1 mouse cellular context compared by ENCODE assay signal in the genomic region with DNA sequence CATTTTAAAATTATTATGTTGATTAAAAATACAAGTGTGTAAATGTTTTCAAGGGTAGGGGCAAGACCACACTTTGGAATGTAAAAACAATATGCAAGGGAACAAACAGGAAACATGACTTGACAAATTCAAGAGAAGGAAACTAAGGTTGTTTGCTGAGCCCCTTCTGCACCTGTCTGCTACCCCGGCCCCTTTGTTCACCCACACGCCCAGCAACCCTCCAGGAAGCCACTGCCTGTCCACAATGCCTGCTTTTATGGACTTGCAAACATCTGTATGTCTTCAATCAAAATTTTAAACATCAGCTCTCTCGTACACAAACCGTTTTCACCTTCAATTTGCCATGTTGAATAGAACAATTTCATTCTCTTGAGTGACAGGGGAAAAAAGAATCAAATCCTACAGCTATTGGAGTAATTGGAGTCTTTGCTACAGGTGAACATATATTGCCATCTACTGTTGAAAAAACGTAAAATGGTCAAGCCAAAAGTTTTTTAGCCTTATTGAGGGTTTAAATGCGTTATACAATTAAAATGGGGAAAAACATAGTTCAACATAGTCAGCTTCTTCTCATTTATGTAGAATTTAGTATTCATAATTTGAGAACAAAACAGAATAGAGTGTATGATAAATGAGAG.
TF ChIP-seq lines count a peak whose summit lies in the region.

No protein-coding gene starts in this region.

TF ChIP-seq in MEL, 35 proteins besides CTCF, POLR2A, EP300 and RAD21:
- TF ChIP-seq RCOR1 (IDR thresholded peaks at IDR 0.05; ENCODE audit: low read depth, low read length), result no peak
- TF ChIP-seq CHD2 (IDR thresholded peaks at IDR 0.05; ENCODE audit: low read length), result no peak
- TF ChIP-seq GATA1 (IDR thresholded peaks at IDR 0.05; ENCODE audit: low read depth, low read length), result no peak
- TF ChIP-seq SMC3 (IDR thresholded peaks at IDR 0.05; ENCODE audit: low read depth, low read length), result peak; percentile 30; the same call in 1 of the 2 replicates
- TF ChIP-seq MAFK (IDR thresholded peaks at IDR 0.05; ENCODE audit: borderline replicate concordance, low read depth, low read length), result no peak
